Mouse (Mus musculus) heart, adult 2 months (tissue): Measurements from ENCODE around the gene Cenpx.

ENCODE experiments used
- CTCF ChIP-seq: fragments of 200-600 bp; IDR thresholded peaks from 2 replicates; pipeline ENCODE4 v1.8.1; 2022; ENCODE audit warnings: antibody characterized with exemption, mild to moderate bottlenecking, moderate library complexity
- EP300 ChIP-seq: fragments of 200-500 bp; IDR thresholded peaks from 2 replicates; pipeline ENCODE4 v1.6.1; 2011; ENCODE audit warnings: low read depth, low read length, control low read depth; ENCODE audit not compliant: insufficient read depth
- POLR2A ChIP-seq: fragments of 200-500 bp; IDR thresholded peaks from 2 replicates; pipeline ENCODE4 v1.6.1; 2011; ENCODE audit warnings: mild to moderate bottlenecking, low read depth, low read length, control low read depth; ENCODE audit not compliant: insufficient read depth

- TF ChIP-seq POLR2A, result no peak
- TF ChIP-seq CTCF, result no peak
- TF ChIP-seq EP300, result no peak
Measured at GRCm38 (mm10) chr11:120695641-120696040, 17.9 kb downstream of the Cenpx start.
